Mouse (Mus musculus): Measurements from ENCODE around the gene Dynlt1a. TPM values are rescaled to one million over a fixed set of nuclear protein-coding genes. Genes with fewer than 3 reads are reported as not detected.

The Dynlt1a gene
- polyA plus RNA-seq (2014; fragmentation: Illumina TruSeq; extraction: RNeasy Lipid Tissue Mini Kit (QIAGEN cat#74804); ENCODE audit: low read depth, low replicate concordance) = 0.37 TPM

GRCm38 (mm10) chr17:6317339-6317985 is at the start of gene Dynlt1a:
Gene Dynlt1a, minus strand, starts transcription at chr17:6317500.

GRCm38 (mm10) chr17:6256400-6257069 is 60.8 kb downstream of the Dynlt1a start, which contains the start of gene Tmem181a:
Gene Tmem181a, plus strand, starts transcription at chr17:6256860.

Other genes with a start within 250 kb of the Dynlt1a start
- 2.8 TPM for gene Serac1, start 237.8 kb downstream of the Dynlt1a start, polyA plus RNA-seq (2014; fragmentation: Illumina TruSeq; extraction: RNeasy Lipid Tissue Mini Kit (QIAGEN cat#74804); ENCODE audit: low read depth, low replicate concordance)
- gene Gtf2h5, start 237.7 kb downstream of the Dynlt1a start, polyA plus RNA-seq (2014; fragmentation: Illumina TruSeq; extraction: RNeasy Lipid Tissue Mini Kit (QIAGEN cat#74804); ENCODE audit: low read depth, low replicate concordance) = 25.8 TPM
- 17.7 TPM for gene Tulp4, start 211.1 kb downstream of the Dynlt1a start, polyA plus RNA-seq (2014; fragmentation: Illumina TruSeq; extraction: RNeasy Lipid Tissue Mini Kit (QIAGEN cat#74804); ENCODE audit: low read depth, low replicate concordance)
- 2.8 TPM for gene Tmem181a, start 60.6 kb downstream of the Dynlt1a start, polyA plus RNA-seq (2014; fragmentation: Illumina TruSeq; extraction: RNeasy Lipid Tissue Mini Kit (QIAGEN cat#74804); ENCODE audit: low read depth, low replicate concordance)
- 15.4 TPM for gene Dynlt1b, start 112.6 kb upstream of the Dynlt1a start, polyA plus RNA-seq (2014; fragmentation: Illumina TruSeq; extraction: RNeasy Lipid Tissue Mini Kit (QIAGEN cat#74804); ENCODE audit: low read depth, low replicate concordance)